Mouse (Mus musculus) megakaryocyte-erythroid progenitor cell, adult 5-6 weeks (primary cell): Measurements from ENCODE around the gene Ttf1. TPM values are rescaled to one million over a fixed set of nuclear protein-coding genes. Genes with fewer than 3 reads are reported as not detected.
A peak's percentile ranks its signal among the peaks of the same experiment; 100 is the strongest.

Experiments
- ATAC-seq: replicated peaks from 2 replicates; pipeline ENCODE4 v1.8.0; 2016; ENCODE audit warnings: mild to moderate bottlenecking, inconsistent platforms; ENCODE audit not compliant: severe bottlenecking, poor library complexity, low FRiP score, low TSS enrichment
- total RNA-seq, 2 experiments: library from RNA; stranded (forward) in 1 of 2; stranded (reverse) in 1 of 2; fragments of 200-1000, 215-1000 nt in 1 of 2; fragments of >200 nt in 1 of 2; fragmentation: Nextera tagmentation in 1 of 2; gene quantifications; 2 replicates each; pipeline ENCODE4 v1.2.3; 2014 to 2017

The Ttf1 gene
- total RNA-seq, 2 experiments from 2014 or later: 22.5 to 23.8 TPM

DNA sequence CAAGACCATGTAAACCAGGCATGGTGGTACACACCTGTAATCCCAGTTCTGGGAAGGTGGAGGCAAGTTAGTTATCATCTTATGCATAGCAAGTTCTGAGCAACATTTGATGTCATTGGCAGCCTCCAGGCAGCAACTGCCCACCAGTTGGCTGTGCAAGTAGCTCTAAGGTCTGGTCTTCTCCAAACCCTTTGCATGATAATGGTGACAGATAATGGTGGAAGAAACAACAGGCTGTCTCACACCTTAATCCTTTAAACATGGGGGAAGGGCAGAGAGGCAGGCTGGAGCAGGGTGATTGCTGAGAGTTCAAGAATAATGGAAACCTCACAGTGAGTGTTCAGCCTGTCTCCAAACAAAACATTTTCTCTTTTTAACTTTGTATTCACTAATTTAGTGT, 60.9 kb downstream of the Ttf1 start:
- no peak for ATAC-seq

- no peak for ATAC-seq
Measured at GRCm38 (mm10) chr2:29122446-29122845, 62.4 kb downstream of the Ttf1 start.

GRCm38 (mm10) chr2:29123907-29124569, 64.0 kb downstream of the Ttf1 start, which contains the start of gene Setx:
Gene Setx, plus strand, starts transcription at chr2:29124181.
- ATAC-seq: no peak

- no peak for ATAC-seq
Measured at GRCm38 (mm10) chr2:29124571-29124935, 64.5 kb downstream of the Ttf1 start.

DNA sequence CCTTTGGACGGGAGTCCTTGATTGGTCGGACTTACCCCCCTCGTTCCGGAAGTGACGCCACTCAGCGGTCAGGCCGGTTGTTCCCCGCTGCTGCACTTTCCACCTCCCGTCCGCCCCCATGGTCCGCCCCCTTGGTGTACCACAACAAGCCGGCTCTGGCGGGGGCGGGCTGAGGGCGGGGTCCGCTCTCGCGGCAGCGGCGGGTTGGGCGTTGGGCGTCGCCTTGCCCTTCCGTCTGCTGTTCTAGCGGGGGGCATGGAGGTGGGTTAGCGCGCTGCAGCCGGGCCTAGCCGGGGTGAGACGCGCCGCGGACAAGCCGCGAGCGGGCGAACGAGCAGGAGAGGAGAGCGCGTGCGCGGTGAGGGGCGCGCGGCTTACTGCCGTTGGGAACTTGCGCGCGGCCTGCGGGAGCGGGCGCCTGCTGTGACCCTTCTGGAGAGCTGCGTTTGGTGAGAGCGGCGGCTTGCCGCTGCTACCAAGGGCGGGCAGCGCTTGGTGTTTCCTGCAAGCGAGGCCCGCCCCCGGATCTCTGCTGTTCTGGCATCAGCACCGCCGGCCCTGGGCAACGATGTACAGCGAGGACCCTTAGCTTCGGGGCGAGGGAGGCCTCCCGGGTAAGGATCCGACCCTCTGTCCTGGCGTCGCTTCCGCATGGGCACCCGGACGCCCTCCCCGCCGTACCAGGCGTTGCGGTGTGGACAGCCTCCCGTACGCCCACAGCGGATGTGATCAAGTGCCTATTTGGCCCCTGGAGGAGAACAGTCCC, 65.1 kb downstream of the Ttf1 start:
- ATAC-seq: peak; percentile 96

DNA sequence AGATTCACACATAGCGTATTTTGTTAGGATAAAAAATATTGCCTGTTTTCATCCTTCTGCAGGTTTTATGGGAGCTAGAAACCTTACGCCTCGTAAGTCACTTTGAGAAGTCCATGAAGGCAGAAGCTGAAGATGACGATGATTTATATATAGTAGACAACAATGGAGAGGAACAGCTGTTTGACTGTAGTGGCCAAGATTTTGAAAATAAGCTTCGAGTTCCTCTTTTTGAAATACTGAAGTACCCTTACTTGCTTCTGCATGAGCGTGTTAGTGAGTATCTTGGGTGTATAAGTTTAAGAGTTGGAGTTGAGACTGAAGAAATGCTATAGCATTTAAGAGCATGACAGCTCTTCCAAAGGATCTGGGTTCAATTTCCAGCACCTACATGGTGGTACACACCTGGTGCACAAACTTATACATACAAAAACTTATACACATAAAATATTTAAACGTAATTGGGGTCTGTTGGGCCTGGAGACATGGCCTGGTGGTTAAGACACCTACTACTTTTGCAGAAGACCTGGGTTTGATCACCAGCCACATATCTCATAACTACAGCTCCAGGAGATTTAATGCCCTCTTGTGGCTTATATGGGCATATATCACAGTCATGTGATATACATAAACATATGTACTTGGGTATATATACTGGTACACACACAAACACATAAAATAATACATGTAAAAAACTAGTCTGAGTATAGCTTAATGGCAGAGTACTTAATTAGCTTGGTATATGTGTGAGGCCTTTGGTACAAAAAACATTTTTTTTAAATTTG, 70.2 kb downstream of the Ttf1 start:
- ATAC-seq: no peak

- ATAC-seq: no peak
Measured at GRCm38 (mm10) chr2:29135161-29135560, 75.1 kb downstream of the Ttf1 start.

Other genes starting within 250 kb of the Ttf1 start
- 17.8 and 21.7 TPM in 2 replicates for gene Gtf3c4, start 219.9 kb upstream of the Ttf1 start, total RNA-seq (2014; fragmentation: Nextera tagmentation)
- 24.7 TPM in 2 replicates for gene Gtf3c4, start 219.9 kb upstream of the Ttf1 start, total RNA-seq (2017)
- gene Ddx31, start 219.9 kb upstream of the Ttf1 start, total RNA-seq (2014; fragmentation: Nextera tagmentation): 10.6 and 12.5 TPM in 2 replicates
- gene Ddx31, start 219.9 kb upstream of the Ttf1 start, total RNA-seq (2017): 10.0 and 12.7 TPM in 2 replicates
- gene Barhl1, start 143.6 kb upstream of the Ttf1 start, total RNA-seq (2014; fragmentation: Nextera tagmentation): 0.27 TPM in 1 of 2 replicates, not detected in the other
- gene Barhl1, start 143.6 kb upstream of the Ttf1 start, total RNA-seq (2017): not detected in 2 replicates
- 2.4 TPM in 1 of 2 replicates, not detected in the other for gene Cfap77, start 5.2 kb upstream of the Ttf1 start, total RNA-seq (2014; fragmentation: Nextera tagmentation)
- gene Cfap77, start 5.2 kb upstream of the Ttf1 start, total RNA-seq (2017): 2.2 TPM in 1 of 2 replicates, not detected in the other
- 31.7 and 51.4 TPM in 2 replicates for gene Setx, start 63.9 kb downstream of the Ttf1 start, total RNA-seq (2014; fragmentation: Nextera tagmentation)
- gene Setx, start 63.9 kb downstream of the Ttf1 start, total RNA-seq (2017): 60.2 and 116 TPM in 2 replicates
- 2.3 and 2.8 TPM in 2 replicates for gene Ntng2, start 192.7 kb downstream of the Ttf1 start, total RNA-seq (2014; fragmentation: Nextera tagmentation)
- gene Ntng2, start 192.7 kb downstream of the Ttf1 start, total RNA-seq (2017): not detected in 2 replicates